Mouse (Mus musculus): ENCODE measurements at regions not wholly inside any gene's neighbourhood (a gene's known extent, or its start where the extent isn't known, plus 50 kb on each side); places are given as distances from the start of the nearest gene placed in this dataset.

DNA sequence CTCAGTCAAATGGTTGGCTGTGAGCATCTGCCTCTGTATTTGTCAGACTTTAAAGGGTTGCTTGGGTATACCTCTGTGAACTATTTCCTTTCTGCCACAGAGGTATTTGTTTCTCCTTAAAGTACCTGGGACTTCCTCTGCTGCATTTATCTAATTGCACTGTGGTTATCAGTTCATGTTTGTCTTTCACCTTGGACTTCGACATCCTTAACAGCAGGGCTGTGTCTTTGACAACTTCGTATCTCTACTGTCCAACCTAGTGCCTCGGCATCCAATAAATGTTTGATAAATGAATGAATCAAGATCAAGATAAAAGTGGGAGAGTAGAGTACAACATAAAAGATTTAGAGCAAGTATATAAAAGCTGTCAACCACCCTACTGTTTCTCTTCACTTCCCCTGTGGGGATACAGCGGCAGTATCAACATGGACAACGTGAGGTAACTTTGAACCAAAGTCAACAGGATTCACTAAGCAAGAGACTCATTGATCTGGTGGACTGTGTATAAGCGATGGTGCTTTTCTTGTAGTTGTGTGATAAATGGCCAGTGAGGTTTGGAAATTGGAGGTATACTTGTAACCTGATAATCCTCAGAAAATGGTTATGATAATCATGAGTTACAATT, 199.9 kb upstream of the Cxxc4 start:
- TF ChIP-seq CTCF (IDR thresholded peaks at IDR 0.05; ENCODE audit: borderline replicate concordance, control insufficient read depth, extremely low read depth, insufficient read depth, low read length, poor library complexity) (no peak), POLR2A (IDR thresholded peaks at IDR 0.05; ENCODE audit: control insufficient read depth, extremely low read depth, insufficient read depth, low read length, poor library complexity) (no peak)

All from thymus, adult 2 months (tissue).